Mouse (Mus musculus) hindbrain, embryonic 15.5 days (tissue): Measurements from ENCODE around the gene Ubac1. TPM values are rescaled to one million over a fixed set of nuclear protein-coding genes. Genes with fewer than 3 reads are reported as not detected.

ENCODE experiments used
- ATAC-seq: fragments of 200-750 bp; cut with Nextera tagmentation; 2 replicates; pipeline ENCODE4 v1.8.0; 2017; ENCODE audit warnings: low read depth, moderate number of reproducible peaks, moderate TSS enrichment; ENCODE audit not compliant: low FRiP score
- H3K27ac ChIP-seq: fragments of 300-500 bp; sonication (generic); replicated peaks from 2 replicates; pipeline ENCODE4 v1.5.1; 2015; ENCODE audit warnings: mild to moderate bottlenecking, inconsistent platforms
- H3K27me3 ChIP-seq: fragments of 300-500 bp; sonication (generic); 2 replicates; pipeline ENCODE4 v1.6.1; 2015; ENCODE audit warnings: control low read depth, inconsistent platforms
- H3K36me3 ChIP-seq: fragments of 300-500 bp; sonication (generic); 2 replicates; pipeline ENCODE4 v1.6.1; 2015; ENCODE audit warnings: control low read depth, inconsistent platforms
- H3K4me1 ChIP-seq: fragments of 300-500 bp; sonication (generic); replicated peaks from 2 replicates; pipeline ENCODE4 v1.6.1; 2015; ENCODE audit warnings: control low read depth, inconsistent platforms
- H3K4me2 ChIP-seq: fragments of 300-500 bp; sonication (generic); 2 replicates; pipeline ENCODE4 v1.6.1; 2015; ENCODE audit warnings: moderate library complexity, mild to moderate bottlenecking, inconsistent platforms
- H3K4me3 ChIP-seq: fragments of 300-500 bp; sonication (generic); 2 replicates; pipeline ENCODE4 v1.5.1; 2015; ENCODE audit warnings: mild to moderate bottlenecking, inconsistent platforms
- H3K9ac ChIP-seq: fragments of 300-500 bp; sonication (generic); 2 replicates; pipeline ENCODE4 v1.6.1; 2015; ENCODE audit warnings: inconsistent platforms
- H3K9me3 ChIP-seq: fragments of 300-500 bp; sonication (generic); 2 replicates; pipeline ENCODE4 v1.6.1; 2016; ENCODE audit warnings: control low read depth, inconsistent platforms
- WGBS: fragments of 180-500 bp; shearing (Covaris S2); methylation state at CpG from one replicate; pipeline ENCODE4 v1.1.7; 2015; 5-methylcytosine and 5-hydroxymethylcytosine counted together
- polyA plus RNA-seq: library from polyadenylated mRNA; unstranded; fragments of >200 nt; fragmentation: Nextera tagmentation; extraction: Ambion mirVana; gene quantifications from 2 replicates; pipeline ENCODE4 v1.2.1, GENCODE M21; 2015

Ubac1 gene
- polyA plus RNA-seq, 1 experiment from 2014 or later = 143 TPM

GRCm38 (mm10) chr2:25983159-25983907 lies 38.2 kb downstream of the Ubac1 start, which contains the start of gene Camsap1:
Gene Camsap1 (minus strand): TSS chr2:25983282.
- ATAC-seq = peak; percentile 99
- under 1% methylated on average over 45 of the region's 64 CpGs for WGBS
- H3K27me3 ChIP-seq = no peaks in the 10 kb centered on the region
- H3K36me3 ChIP-seq = no peaks in the 10 kb centered on the region
- H3K4me3 ChIP-seq = peak within 1 kb of the TSS; percentile 94
- H3K27ac ChIP-seq = peak within 1 kb of the TSS; percentile 93
- H3K9me3 ChIP-seq = no peaks in the 10 kb centered on the region
- peak within 1 kb of the TSS; percentile 96 for H3K9ac ChIP-seq
- H3K4me2 ChIP-seq = peak within 1 kb of the TSS; percentile 74
- H3K4me1 ChIP-seq = peaks cover 49% of the 10 kb centered on the region

- H3K36me3 ChIP-seq = no peaks in the 10 kb centered on the region
- no peaks in the 10 kb centered on the region for H3K27me3 ChIP-seq
- peak overlapping the region; percentile 74 for H3K4me2 ChIP-seq
- peak; percentile 6; the same call in 1 of the 2 replicates for ATAC-seq
- peak overlapping the region; percentile 96 for H3K9ac ChIP-seq
- peak overlapping the region; percentile 94 for H3K4me3 ChIP-seq
- H3K27ac ChIP-seq = peak overlapping the region; percentile 93
- under 1% methylated on average over 76 of the region's 76 CpGs for WGBS
- peaks cover 56% of the 10 kb centered on the region for H3K4me1 ChIP-seq
- H3K9me3 ChIP-seq = no peaks in the 10 kb centered on the region
Measured at GRCm38 (mm10) chr2:25982426-25983091, 39.0 kb downstream of the Ubac1 start.

- ATAC-seq = no peak
- Histone ChIP-seq H3K27ac (peak overlapping the region; percentile 93), H3K36me3 (no peaks in the 10 kb centered on the region), H3K4me3 (peak overlapping the region; percentile 94), H3K9me3 (no peaks in the 10 kb centered on the region), H3K9ac (peak overlapping the region; percentile 96), H3K4me2 (peak overlapping the region; percentile 74), H3K4me1 (peaks cover 59% of the 10 kb centered on the region), H3K27me3 (no peaks in the 10 kb centered on the region)
- 0% methylated on average over 16 of the region's 16 CpGs for WGBS
Measured at GRCm38 (mm10) chr2:25982052-25982425, 39.5 kb downstream of the Ubac1 start.

GRCm38 (mm10) chr2:25978997-25979396 lies 42.5 kb downstream of the Ubac1 start:
- no peak for ATAC-seq
- Histone ChIP-seq H3K9me3 (no peaks in the 10 kb centered on the region), H3K4me3 (no peak overlapping the region), H3K9ac (no peak overlapping the region), H3K36me3 (no peaks in the 10 kb centered on the region), H3K27me3 (no peaks in the 10 kb centered on the region), H3K4me1 (peaks cover 48% of the 10 kb centered on the region), H3K27ac (no peak overlapping the region), H3K4me2 (no peak overlapping the region)
- 87% methylated on average over 4 of the region's 4 CpGs for WGBS

- no peak overlapping the region for H3K27ac ChIP-seq
- H3K4me2 ChIP-seq = no peak overlapping the region
- H3K4me1 ChIP-seq = peaks cover 47% of the 10 kb centered on the region
- no peaks in the 10 kb centered on the region for H3K27me3 ChIP-seq
- H3K9me3 ChIP-seq = no peaks in the 10 kb centered on the region
- 82% methylated on average over 7 of the region's 7 CpGs for WGBS
- H3K4me3 ChIP-seq = no peak overlapping the region
- no peak overlapping the region for H3K9ac ChIP-seq
- no peak for ATAC-seq
- no peaks in the 10 kb centered on the region for H3K36me3 ChIP-seq
Measured at GRCm38 (mm10) chr2:25977587-25978239, 43.8 kb downstream of the Ubac1 start.

GRCm38 (mm10) chr2:25975141-25975770 lies 46.3 kb downstream of the Ubac1 start:
- Histone ChIP-seq H3K4me3 (no peak overlapping the region), H3K9me3 (no peaks in the 10 kb centered on the region), H3K4me2 (no peak overlapping the region), H3K27me3 (no peaks in the 10 kb centered on the region), H3K9ac (no peak overlapping the region), H3K4me1 (peaks cover 38% of the 10 kb centered on the region), H3K36me3 (no peaks in the 10 kb centered on the region), H3K27ac (no peak overlapping the region)
- WGBS = 88% methylated on average over 4 of the region's 4 CpGs
- no peak for ATAC-seq

GRCm38 (mm10) chr2:25970426-25970825 lies 51.1 kb downstream of the Ubac1 start:
- Histone ChIP-seq H3K9me3 (no peaks in the 10 kb centered on the region), H3K27ac (no peak overlapping the region), H3K27me3 (no peaks in the 10 kb centered on the region), H3K4me3 (no peak overlapping the region), H3K4me1 (peaks cover 15% of the 10 kb centered on the region), H3K9ac (no peak overlapping the region), H3K36me3 (peaks cover 7% of the 10 kb centered on the region), H3K4me2 (no peak overlapping the region)
- WGBS = 69% methylated on average over 2 of the region's 2 CpGs
- no peak for ATAC-seq

- Histone ChIP-seq H3K27me3 (no peaks in the 10 kb centered on the region), H3K4me1 (peaks cover 15% of the 10 kb centered on the region), H3K27ac (no peak overlapping the region), H3K9me3 (no peaks in the 10 kb centered on the region), H3K9ac (no peak overlapping the region), H3K4me3 (no peak overlapping the region), H3K36me3 (peaks cover 17% of the 10 kb centered on the region), H3K4me2 (no peak overlapping the region)
- WGBS = 97% methylated on average over 4 of the region's 4 CpGs
- no peak for ATAC-seq
Measured at GRCm38 (mm10) chr2:25969319-25969718, 52.2 kb downstream of the Ubac1 start.

- whole genome bisulfite sequencing = 97% methylated on average over 3 of the region's 3 CpGs
- Histone ChIP-seq H3K9me3 (no peaks in the 10 kb centered on the region), H3K27ac (no peak overlapping the region), H3K27me3 (no peaks in the 10 kb centered on the region), H3K4me3 (no peak overlapping the region), H3K9ac (no peak overlapping the region), H3K36me3 (peaks cover 39% of the 10 kb centered on the region), H3K4me1 (no peaks in the 10 kb centered on the region), H3K4me2 (no peak overlapping the region)
- ATAC-seq = no peak
Measured at GRCm38 (mm10) chr2:25949291-25949690, 72.3 kb downstream of the Ubac1 start.
